Mouse (Mus musculus): ENCODE data around the gene Ormdl2. TPM values are rescaled to one million over a fixed set of nuclear protein-coding genes. Genes with fewer than 3 reads are reported as not detected.

Ormdl2 gene
- 31.2 and 37.2 TPM in 2 replicates for polyA plus RNA-seq (2016; fragmentation: Nextera tagmentation; extraction: Ambion mirVana)

DNA sequence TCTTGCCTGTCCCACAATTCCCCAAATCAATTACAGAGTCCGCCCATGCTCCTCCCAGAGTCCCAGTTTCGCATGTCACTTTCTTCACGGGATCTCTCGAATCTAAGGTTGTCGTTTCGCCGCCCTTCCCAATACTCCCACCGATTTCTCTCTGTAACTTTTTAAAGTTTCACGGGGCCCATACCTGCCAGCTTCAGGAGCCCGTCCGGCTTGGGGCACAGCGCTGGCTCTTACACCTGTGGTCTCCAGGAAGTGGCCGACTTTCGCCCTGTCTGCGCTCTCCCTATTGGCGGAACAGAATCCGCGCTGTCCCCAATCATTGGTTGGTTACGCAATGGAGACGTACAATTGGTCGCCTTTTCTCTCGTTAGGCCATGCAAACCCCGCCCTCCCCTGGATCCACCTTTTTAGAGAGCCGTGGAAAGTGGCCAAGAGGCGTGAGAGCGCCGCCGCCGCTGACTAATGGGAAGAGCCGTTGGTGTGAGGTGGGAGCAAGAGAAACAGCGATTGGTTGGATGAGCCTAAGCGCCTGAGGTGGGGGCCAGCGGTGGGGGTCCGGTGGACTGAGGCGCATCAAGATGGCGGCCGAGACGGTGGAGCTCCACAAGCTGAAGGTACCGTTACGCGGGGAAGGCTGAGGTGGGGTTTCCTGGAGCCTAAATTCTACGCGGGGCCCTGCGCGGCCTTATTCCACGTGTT lies at the start of gene Ormdl2:
Gene Ormdl2, minus strand, starts transcription at position 288 of the 699 bp plus-strand sequence.
- under 1% methylated on average over 46 of the region's 46 CpGs for WGBS

DNA sequence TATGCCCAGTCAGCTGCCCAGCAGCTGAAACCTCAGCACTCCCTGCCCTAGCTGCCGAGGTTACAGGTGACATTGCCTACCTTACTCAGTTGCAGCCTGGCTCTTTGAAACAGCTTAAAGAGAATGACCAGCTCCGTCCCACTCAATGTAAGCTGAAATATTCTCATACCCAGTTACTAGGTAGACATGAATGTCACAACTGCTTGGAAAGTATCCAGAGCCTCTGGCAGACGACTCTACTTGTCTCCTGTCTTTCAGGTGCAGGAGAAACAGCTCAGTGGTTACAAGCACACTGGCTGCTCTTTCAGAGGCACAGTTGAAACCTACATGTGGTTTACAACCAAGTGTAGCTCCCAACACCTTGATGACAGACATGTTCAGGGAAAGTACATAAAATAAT lies 48.9 kb upstream of the Ormdl2 start:
- WGBS, result 95% methylated on average over 3 of the region's 3 CpGs
- Histone ChIP-seq H3K4me3 (no peak overlapping the region), H3K9ac (no peak overlapping the region), H3K4me2 (replicated peaks) (no peak overlapping the region), H3K9me3 (no peaks in the 10 kb centered on the region), H3K27ac (no peak overlapping the region), H3K27me3 (replicated peaks) (no peaks in the 10 kb centered on the region), H3K36me3 (peaks cover 50% of the 10 kb centered on the region), H3K4me1 (no peaks in the 10 kb centered on the region)
- no peak for ATAC-seq (ENCODE audit: low FRiP score, low read depth)

More for the DNA sequence above, at the start of gene Ormdl2:
- Histone ChIP-seq H3K9me3 (no peaks in the 10 kb centered on the region), H3K9ac (peak within 1 kb of the TSS; percentile 70), H3K27ac (no peak within 1 kb of the TSS), H3K36me3 (peaks cover 32% of the 10 kb centered on the region), H3K27me3 (replicated peaks) (no peaks in the 10 kb centered on the region), H3K4me3 (peak within 1 kb of the TSS; percentile 81), H3K4me2 (replicated peaks) (peak within 1 kb of the TSS; percentile 79), H3K4me1 (peaks cover 17% of the 10 kb centered on the region)
- ATAC-seq (ENCODE audit: low FRiP score, low read depth), result peak; percentile 100

DNA sequence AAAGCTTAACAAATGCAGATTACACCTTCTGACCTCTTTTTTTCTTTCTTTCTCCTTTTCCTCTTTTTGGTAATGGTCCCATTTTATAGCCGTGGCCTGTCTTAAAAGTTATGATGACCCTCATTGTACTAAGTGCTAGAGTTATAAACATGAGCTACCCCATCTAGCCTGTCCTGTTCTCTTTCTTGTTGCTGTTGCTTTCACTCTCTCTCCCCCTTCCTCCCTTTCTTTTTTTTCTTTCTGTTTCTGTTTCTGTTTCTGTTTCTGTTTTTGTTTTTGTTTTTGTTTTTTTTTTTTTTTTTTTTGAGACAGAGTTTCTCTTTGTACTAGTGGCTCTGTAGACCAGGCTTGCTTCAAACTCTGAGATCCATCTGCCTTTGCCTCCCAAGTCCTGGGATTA lies 45.1 kb upstream of the Ormdl2 start:
- H3K4me1 ChIP-seq, result no peaks in the 10 kb centered on the region
- H3K36me3 ChIP-seq, result peaks cover 27% of the 10 kb centered on the region
- no peak overlapping the region for H3K4me3 ChIP-seq
- ATAC-seq (ENCODE audit: low FRiP score, low read depth), result no peak
- no peak overlapping the region for H3K9ac ChIP-seq
- H3K4me2 ChIP-seq (replicated peaks), result no peak overlapping the region
- H3K27ac ChIP-seq, result no peak overlapping the region
- no peaks in the 10 kb centered on the region for H3K9me3 ChIP-seq
- H3K27me3 ChIP-seq (replicated peaks), result no peaks in the 10 kb centered on the region
- 91% methylated on average over 1 of the region's 1 CpGs for WGBS

DNA sequence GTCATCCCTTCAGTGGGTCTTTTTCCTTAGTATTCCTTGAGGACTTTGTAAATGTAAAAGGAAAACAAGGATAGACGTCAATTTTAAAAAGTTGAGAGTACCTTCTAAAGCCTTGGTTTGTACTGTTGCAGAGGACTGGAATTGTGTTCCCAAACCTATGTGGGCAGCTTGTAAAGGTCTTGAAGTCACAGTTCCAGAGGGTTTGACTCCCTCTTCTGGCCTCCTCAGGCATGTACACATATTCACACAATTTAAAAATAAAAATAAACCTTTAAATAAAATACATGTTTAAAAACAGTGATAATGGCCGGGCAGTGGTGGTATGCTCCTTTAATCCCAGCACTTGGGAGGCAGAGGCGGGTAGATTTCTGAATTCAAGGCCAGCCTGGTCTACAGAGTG lies 44.6 kb upstream of the Ormdl2 start:
- H3K4me1 ChIP-seq, result no peaks in the 10 kb centered on the region
- H3K36me3 ChIP-seq, result peaks cover 22% of the 10 kb centered on the region
- no peak overlapping the region for H3K4me3 ChIP-seq
- ATAC-seq (ENCODE audit: low FRiP score, low read depth), result no peak
- WGBS, result 89% methylated on average over 3 of the region's 3 CpGs
- H3K9me3 ChIP-seq, result no peaks in the 10 kb centered on the region
- H3K9ac ChIP-seq, result no peak overlapping the region
- no peaks in the 10 kb centered on the region for H3K27me3 ChIP-seq (replicated peaks)
- H3K27ac ChIP-seq, result no peak overlapping the region
- H3K4me2 ChIP-seq (replicated peaks), result no peak overlapping the region

DNA sequence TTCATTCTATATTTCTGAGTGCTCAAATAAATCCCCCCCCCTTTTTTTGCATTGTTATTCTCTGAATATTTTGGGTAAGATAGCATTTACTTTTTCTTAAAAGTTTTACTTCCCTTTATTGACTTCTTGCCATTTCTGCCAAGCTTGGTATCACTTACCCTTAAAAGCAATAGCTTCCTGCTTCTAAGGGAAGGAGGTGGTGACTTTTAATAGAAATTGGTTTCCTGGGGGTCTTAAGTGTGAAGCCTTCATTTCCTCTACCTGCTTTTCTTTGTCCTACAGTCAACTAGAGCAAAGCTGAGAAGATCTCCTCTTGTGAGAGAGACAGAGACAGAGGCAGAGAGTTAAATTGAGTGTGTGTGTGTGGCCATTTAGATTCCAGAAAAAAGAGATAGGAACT lies 39.7 kb upstream of the Ormdl2 start:
- no peak overlapping the region for H3K4me3 ChIP-seq
- H3K27ac ChIP-seq, result no peak overlapping the region
- H3K27me3 ChIP-seq (replicated peaks), result no peaks in the 10 kb centered on the region

DNA sequence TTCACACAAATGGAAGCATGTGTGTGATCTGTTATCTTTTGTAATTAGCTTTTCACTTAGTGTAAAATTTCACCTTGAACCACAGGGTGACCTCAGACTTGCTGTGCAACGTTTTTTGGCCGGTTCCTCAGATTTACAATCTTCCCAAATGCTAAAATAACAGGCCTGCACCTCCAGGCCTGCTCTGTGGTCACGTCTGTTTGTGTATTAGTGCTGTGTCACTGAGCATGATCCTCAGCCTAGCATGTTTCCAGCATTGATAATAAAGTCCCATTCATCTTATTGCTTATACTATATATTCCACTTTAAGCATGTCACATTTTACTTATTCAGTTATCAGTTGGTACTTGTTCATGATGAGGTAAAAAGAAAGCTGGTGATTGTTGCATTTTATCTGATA lies 28.9 kb upstream of the Ormdl2 start:
- ATAC-seq (ENCODE audit: low FRiP score, low read depth), result no peak
- H3K27ac ChIP-seq, result no peak overlapping the region
- peaks cover 39% of the 10 kb centered on the region for H3K36me3 ChIP-seq
- no peaks in the 10 kb centered on the region for H3K27me3 ChIP-seq (replicated peaks)
- H3K4me1 ChIP-seq, result 0 out of 2 replicates have a peak, but pooled peaks cover 4% of the 10 kb centered on the region
- no peak overlapping the region for H3K4me2 ChIP-seq (replicated peaks)
- H3K9me3 ChIP-seq, result no peaks in the 10 kb centered on the region
- no peak overlapping the region for H3K9ac ChIP-seq
- WGBS, result 68% methylated on average over 3 of the region's 3 CpGs
- H3K4me3 ChIP-seq, result no peak overlapping the region

More for the DNA sequence above, 39.7 kb upstream of the Ormdl2 start:
- H3K4me1 ChIP-seq, result no peaks in the 10 kb centered on the region
- H3K9me3 ChIP-seq, result no peaks in the 10 kb centered on the region
- H3K36me3 ChIP-seq, result peaks cover 36% of the 10 kb centered on the region; the same call in 1 of the 2 replicates
- no peak overlapping the region for H3K4me2 ChIP-seq (replicated peaks)
- no peak overlapping the region for H3K9ac ChIP-seq
- no peak for ATAC-seq (ENCODE audit: low FRiP score, low read depth)

DNA sequence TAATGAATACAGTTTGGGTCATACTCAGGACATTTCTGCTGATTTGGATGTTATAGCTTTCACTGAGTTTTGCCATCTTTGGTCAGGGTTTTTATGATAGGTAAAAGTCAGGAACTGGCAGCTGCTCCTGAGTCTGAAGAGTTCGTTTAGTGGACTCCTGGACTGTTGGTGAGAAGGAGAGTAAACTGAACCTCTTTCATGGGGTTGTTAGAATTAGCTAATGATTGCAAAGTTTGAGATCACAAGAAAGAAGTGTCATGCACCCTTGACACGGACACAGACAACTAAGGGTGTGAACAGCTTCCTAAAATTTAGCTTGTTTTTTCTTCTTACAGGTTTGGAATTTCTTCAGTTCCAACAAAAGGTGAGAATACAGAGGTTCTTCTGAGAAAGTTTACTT lies 27.0 kb upstream of the Ormdl2 start:
- Histone ChIP-seq H3K27me3 (replicated peaks) (no peaks in the 10 kb centered on the region), H3K4me2 (replicated peaks) (no peak overlapping the region), H3K36me3 (peaks cover 34% of the 10 kb centered on the region), H3K4me1 (0 out of 2 replicates have a peak, but pooled peaks cover 4% of the 10 kb centered on the region), H3K27ac (no peak overlapping the region), H3K9ac (no peak overlapping the region), H3K4me3 (no peak overlapping the region), H3K9me3 (no peaks in the 10 kb centered on the region)
- ATAC-seq (ENCODE audit: low FRiP score, low read depth), result no peak
- WGBS, result 56% methylated on average over 2 of the region's 2 CpGs

DNA sequence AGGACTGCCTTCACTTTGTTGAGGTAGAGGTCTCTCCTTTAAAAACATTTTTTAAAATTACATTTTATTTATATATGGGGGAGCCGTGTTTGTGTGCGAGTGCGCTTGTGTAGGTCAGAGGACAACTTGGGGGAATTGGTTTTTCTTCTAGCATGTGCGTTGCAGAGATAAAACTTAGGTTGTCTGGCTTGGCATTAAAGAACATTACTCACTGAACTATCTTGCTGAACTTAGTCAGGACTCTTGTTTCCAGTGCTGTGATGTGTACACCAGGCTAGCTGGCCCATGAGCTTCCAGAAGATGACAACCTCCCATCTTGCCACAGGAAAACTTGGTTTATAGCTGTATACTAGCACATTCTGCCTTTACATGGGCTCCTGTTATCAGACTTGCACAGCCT lies 25.2 kb upstream of the Ormdl2 start:
- Histone ChIP-seq H3K4me3 (no peak overlapping the region), H3K9ac (no peak overlapping the region), H3K27ac (no peak overlapping the region), H3K9me3 (no peaks in the 10 kb centered on the region), H3K4me1 (0 out of 2 replicates have a peak, but pooled peaks cover 4% of the 10 kb centered on the region), H3K4me2 (replicated peaks) (no peak overlapping the region), H3K27me3 (replicated peaks) (no peaks in the 10 kb centered on the region), H3K36me3 (peaks cover 42% of the 10 kb centered on the region)
- 96% methylated on average over 4 of the region's 4 CpGs for WGBS
- no peak for ATAC-seq (ENCODE audit: low FRiP score, low read depth)

DNA sequence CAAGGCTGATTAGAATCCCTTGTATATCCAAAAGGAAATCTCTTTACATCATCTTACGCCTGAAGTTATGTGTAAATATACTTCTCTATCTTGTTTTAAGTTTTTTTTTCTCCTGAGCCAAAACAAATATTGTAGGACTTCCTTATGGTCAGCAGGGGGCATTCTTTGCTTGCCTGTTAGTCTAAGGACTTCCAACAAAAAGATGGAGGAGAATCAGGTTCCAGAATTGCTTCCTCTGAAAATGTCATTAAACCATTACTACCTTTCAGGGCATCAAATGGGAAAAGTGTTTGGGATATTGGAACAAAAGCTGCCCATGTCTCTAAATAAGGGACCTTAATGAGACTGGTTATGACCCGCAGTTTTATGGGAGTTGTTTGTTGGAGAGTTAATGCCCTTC lies 24.1 kb upstream of the Ormdl2 start:
- H3K27me3 ChIP-seq (replicated peaks), result no peaks in the 10 kb centered on the region
- H3K4me1 ChIP-seq, result 0 out of 2 replicates have a peak, but pooled peaks cover 4% of the 10 kb centered on the region
- no peak overlapping the region for H3K27ac ChIP-seq
- ATAC-seq (ENCODE audit: low FRiP score, low read depth), result no peak
- H3K36me3 ChIP-seq, result peaks cover 51% of the 10 kb centered on the region
- H3K9ac ChIP-seq, result no peak overlapping the region
- no peaks in the 10 kb centered on the region for H3K9me3 ChIP-seq
- H3K4me3 ChIP-seq, result no peak overlapping the region
- H3K4me2 ChIP-seq (replicated peaks), result no peak overlapping the region
- 22% methylated on average over 2 of the region's 2 CpGs for WGBS

DNA sequence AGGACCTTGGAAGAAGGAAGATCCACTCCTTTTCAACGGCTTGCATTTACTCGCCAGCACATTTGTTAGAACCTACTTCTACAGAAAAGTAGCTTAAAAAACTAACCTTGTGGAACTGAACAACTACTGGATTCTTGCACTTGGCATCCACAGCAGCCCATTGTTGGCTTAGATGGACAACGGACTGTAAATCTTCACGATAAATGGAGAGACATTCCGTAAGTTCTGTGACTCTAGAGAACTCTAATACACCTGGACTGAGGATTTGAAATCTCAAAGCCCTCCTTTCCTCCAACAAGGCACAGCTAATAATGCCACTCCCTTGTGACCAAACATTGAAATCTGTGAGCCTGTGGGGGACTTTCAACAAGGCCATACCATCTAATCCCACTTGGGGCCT lies 21.8 kb upstream of the Ormdl2 start:
- WGBS, result 93% methylated on average over 5 of the region's 5 CpGs
- ATAC-seq (ENCODE audit: low FRiP score, low read depth), result no peak
- Histone ChIP-seq H3K9ac (no peak overlapping the region), H3K36me3 (peaks cover 44% of the 10 kb centered on the region), H3K4me2 (replicated peaks) (no peak overlapping the region), H3K27me3 (replicated peaks) (no peaks in the 10 kb centered on the region), H3K4me3 (no peak overlapping the region), H3K4me1 (0 out of 2 replicates have a peak, but pooled peaks cover 4% of the 10 kb centered on the region), H3K9me3 (no peaks in the 10 kb centered on the region), H3K27ac (no peak overlapping the region)

DNA sequence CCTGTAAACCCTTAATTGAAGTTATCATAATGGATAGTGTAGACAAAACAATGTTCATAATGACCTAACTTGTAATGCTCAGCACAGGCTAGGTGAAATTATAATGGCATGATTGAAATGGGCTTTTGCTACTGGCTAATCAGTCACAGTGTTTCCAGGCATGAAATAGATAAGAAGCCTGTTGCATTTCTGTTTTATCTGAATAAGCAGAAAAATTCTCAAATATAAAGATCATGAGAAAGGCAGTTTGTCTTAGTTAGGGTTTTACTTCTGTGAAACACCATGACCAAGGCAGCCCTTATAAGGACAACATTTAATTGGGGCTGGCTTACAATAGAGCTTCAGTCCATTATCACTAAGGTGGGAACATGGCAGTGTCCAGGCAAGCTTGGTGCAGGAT lies 19.2 kb upstream of the Ormdl2 start:
- Histone ChIP-seq H3K9ac (no peak overlapping the region), H3K27ac (no peak overlapping the region), H3K4me2 (replicated peaks) (no peak overlapping the region), H3K4me3 (no peak overlapping the region), H3K9me3 (no peaks in the 10 kb centered on the region), H3K4me1 (0 out of 2 replicates have a peak, but pooled peaks cover under 1% of the 10 kb centered on the region), H3K27me3 (replicated peaks) (no peaks in the 10 kb centered on the region), H3K36me3 (peaks cover 52% of the 10 kb centered on the region)
- no peak for ATAC-seq (ENCODE audit: low FRiP score, low read depth)

DNA sequence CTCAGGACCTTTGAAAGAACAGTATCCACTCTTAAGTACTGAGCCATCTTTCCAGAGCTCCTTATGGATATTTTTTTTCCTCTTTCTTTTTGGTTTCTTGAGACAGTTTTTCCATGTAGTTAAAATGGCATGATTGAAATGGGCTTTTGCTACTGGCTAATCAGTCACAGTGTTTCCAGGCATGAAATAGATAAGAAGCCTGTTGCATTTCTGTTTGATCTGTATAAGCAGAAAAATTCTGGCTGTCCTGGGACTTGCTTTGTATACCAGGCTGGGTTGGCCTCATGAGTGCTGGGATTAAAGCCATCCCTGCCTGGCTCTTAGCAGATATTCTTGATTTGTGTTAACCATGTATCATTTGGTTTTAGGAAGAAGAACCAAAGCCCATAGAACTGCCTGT lies 18.0 kb upstream of the Ormdl2 start:
- ATAC-seq (ENCODE audit: low FRiP score, low read depth), result no peak
- peaks cover 59% of the 10 kb centered on the region for H3K36me3 ChIP-seq

DNA sequence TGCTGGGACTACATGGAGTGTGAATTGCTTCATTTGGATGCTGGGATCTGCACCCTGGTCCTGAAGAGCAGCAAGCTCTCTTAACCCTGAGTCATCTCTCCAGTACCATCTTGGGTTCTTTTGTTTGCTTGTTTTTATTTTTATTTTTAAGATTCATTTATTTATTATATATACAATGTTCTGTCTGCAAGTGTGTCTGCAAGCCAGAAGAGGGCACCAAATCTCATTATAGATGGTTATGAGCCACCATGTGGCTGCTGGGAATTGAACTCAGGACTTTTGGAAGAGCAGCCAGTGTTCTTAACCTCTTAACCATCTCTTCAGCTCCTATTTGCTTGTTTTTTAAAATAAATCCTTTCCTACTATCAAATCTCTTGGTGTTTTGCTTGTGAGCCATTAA lies 16.0 kb upstream of the Ormdl2 start:
- no peak for ATAC-seq (ENCODE audit: low FRiP score, low read depth)
- H3K36me3 ChIP-seq, result peaks cover 58% of the 10 kb centered on the region

More for the DNA sequence above, 18.0 kb upstream of the Ormdl2 start:
- no peaks in the 10 kb centered on the region for H3K9me3 ChIP-seq
- no peak overlapping the region for H3K9ac ChIP-seq
- H3K27me3 ChIP-seq (replicated peaks), result no peaks in the 10 kb centered on the region
- no peaks in the 10 kb centered on the region for H3K4me1 ChIP-seq
- no peak overlapping the region for H3K4me2 ChIP-seq (replicated peaks)
- no peak overlapping the region for H3K4me3 ChIP-seq
- H3K27ac ChIP-seq, result no peak overlapping the region

More for the DNA sequence above, 16.0 kb upstream of the Ormdl2 start:
- H3K27me3 ChIP-seq (replicated peaks), result no peaks in the 10 kb centered on the region
- no peak overlapping the region for H3K4me2 ChIP-seq (replicated peaks)
- no peaks in the 10 kb centered on the region for H3K9me3 ChIP-seq
- H3K27ac ChIP-seq, result no peak overlapping the region
- no peak overlapping the region for H3K4me3 ChIP-seq
- H3K4me1 ChIP-seq, result no peaks in the 10 kb centered on the region
- no peak overlapping the region for H3K9ac ChIP-seq
